Mouse (Mus musculus) regulatory T cell (primary cell): ENCODE measurements at regions not wholly inside any gene's neighbourhood (a gene's known extent, or its start where the extent isn't known, plus 50 kb on each side); places are given as distances from the start of the nearest gene placed in this dataset.

Experiments used
- in situ Hi-C: fragments of 300-600 bp; cut with MboI, MseI; formaldehyde crosslinking; loops from one replicate; pipeline ENCODE4 v1.15.1; 2025; ENCODE audit warnings: high pct_unique_total_duplicates

- in situ Hi-C loops = loop anchor here (10.0 kb wide), 1 partner anchor 125 kb away; no protein-coding TSS in a partner anchor
Observed at GRCm38 (mm10) chr1:193579671-193580070, 209.6 kb upstream of the Camk1g start.

DNA sequence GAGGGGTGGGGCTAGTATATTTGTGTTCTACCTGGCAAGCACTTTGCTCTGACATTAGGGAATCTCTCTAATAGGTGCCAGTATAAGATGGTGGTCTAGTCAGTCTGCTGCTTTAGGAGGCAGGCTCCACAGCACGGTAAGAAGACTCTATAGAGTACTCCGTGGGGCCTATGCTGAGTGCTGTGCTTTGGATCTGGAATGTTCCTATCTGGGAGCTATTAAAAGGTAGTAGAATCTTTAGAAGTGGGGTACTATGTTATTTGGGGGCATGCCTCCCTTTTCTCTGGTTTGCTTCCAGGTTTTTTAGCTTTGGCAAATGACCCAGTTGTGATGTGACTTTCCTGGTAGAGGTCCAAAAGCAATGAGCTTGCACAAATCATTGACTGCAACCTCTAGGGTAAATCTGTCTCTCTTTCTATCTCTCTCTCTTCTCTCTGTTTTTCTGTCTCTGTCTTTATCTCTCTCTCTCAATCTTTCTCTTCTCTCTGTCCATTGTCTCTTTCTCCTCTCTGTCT, 208.6 kb upstream of the Camk1g start:
- in situ Hi-C loops = no loop called here

DNA sequence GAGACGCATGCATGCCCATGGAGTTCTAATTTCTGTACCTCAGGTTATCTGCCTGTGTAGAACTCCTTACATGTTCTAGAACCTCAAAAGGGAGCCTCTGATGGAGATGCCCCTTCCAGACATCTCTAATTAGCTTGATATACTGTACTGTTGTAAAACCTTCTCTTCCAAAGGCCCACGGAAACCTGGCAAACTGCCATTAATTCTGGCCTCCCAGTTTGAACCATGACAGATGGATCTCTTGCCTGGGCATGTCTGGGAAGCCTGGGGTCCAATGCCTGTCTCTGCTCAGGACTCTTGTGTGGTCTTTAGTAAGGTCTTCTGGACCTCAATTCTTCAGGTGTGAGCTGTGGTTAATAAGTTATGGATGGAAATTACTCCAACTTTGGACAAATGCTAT, 207.7 kb upstream of the Camk1g start:
- in situ Hi-C loops = no loop called here

GRCm38 (mm10) chr1:193575986-193576713, 206.1 kb upstream of the Camk1g start:
- in situ Hi-C loops = no loop called here

- in situ Hi-C loops = no loop called here
Observed at GRCm38 (mm10) chr1:193572827-193573226, 202.7 kb upstream of the Camk1g start.

- in situ Hi-C loops = no loop called here
Observed at GRCm38 (mm10) chr1:193572411-193572810, 202.3 kb upstream of the Camk1g start.

DNA sequence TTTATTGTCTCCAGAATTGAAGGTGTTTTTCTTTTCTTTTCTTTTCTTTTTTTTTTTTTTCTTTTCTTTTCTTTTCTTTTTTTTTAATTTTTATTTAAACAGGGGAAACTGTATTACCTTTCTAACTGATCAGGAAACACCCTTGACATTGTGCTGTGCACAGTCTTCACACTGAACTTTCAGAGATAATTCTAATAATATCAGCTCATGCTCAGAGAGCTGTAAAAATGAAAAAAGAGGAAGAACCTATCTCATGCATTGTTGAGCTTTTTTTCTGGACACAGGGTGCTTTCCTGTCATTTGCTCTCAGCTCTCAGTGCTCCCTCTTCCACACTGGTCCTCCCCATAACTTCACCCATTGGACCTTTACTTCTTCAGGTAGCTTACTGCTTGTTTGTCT, 201.0 kb upstream of the Camk1g start:
- in situ Hi-C loops = no loop called here

GRCm38 (mm10) chr1:193568586-193569174, 198.6 kb upstream of the Camk1g start:
- in situ Hi-C loops = no loop called here

DNA sequence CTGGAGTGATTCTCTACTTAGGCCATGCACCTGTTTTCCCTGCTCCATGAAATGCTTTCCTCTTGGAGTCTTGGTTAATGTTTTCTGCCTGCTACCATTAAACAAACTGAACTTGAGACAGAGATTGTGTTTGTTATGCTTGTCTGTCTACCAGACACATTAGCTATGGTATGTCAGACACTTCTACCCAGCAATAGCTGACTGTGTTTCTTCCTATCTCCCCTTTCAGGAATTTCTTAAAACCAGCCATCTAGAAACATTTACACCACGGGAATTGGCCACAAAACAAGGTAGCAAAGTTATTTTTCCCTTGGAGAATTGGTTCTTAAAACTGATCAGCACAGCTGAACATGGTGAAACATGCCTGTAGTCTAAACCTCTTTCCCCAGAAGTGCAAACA, 197.1 kb upstream of the Camk1g start:
- in situ Hi-C loops = no loop called here

GRCm38 (mm10) chr1:193564225-193564624, 194.1 kb upstream of the Camk1g start:
- in situ Hi-C loops = no loop called here

- in situ Hi-C loops = no loop called here
Observed at GRCm38 (mm10) chr1:193562242-193562641, 192.1 kb upstream of the Camk1g start.

DNA sequence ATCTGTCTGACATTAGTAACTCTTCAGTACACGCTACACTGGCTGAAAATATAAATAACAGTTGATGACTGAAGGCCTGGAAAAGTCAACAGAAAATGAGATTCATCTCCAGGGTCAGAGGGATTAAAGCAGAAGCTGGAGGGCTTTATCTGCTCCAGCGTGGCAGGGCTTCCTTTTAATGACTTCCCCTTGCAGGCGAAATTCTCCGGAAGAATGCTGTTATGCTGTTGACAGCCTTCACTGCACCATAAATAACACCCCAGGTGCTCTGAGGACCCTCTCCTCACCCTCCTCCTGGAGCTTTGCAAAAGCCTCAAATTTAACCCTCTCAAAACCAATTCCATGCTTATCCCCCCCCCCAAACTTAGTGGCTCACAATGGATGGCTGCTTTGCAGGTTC, 188.0 kb upstream of the Camk1g start:
- in situ Hi-C loops = no loop called here

- in situ Hi-C loops = no loop called here
Observed at GRCm38 (mm10) chr1:193554731-193555130, 184.6 kb upstream of the Camk1g start.

- in situ Hi-C loops = no loop called here
Observed at GRCm38 (mm10) chr1:193552348-193552747, 182.2 kb upstream of the Camk1g start.

DNA sequence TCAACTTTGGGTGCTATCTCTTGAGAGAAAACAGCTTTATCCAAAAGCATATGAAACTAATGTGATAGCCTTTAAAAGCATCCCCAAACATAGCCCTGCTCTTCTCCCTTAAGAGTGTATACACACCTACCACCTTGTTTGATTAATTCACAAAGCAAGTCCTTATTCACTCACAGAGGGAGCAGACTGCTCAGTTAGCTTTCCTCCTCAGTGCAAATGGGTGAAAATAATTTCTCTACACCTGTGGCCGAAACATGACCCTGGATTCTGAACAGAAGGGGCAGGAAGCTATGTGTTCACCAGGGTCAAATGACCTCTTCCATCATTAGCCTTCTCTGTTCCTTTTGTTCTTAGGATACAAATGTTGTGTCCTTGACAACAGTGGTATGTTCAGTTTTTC, 181.2 kb upstream of the Camk1g start:
- in situ Hi-C loops = no loop called here

DNA sequence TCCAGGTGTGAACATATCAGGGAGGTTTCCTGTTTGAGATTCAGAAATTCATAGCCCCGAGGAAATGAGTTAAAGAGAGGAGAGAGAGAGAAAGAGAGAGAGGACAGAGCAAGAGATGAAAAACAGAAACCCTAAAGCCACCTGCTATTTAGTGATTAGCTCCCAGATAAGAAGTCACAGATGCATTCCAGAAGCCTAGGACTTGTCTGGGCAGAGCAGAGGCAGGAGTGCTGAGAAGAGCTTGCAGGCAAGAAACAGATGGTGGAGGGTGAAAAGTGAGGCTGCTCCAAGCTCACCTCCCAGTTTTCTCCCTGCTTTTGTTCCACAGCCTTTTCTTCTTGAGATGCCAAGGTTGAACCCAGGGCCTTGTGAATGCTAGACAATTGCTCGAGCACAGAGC, 180.7 kb upstream of the Camk1g start:
- in situ Hi-C loops = no loop called here

DNA sequence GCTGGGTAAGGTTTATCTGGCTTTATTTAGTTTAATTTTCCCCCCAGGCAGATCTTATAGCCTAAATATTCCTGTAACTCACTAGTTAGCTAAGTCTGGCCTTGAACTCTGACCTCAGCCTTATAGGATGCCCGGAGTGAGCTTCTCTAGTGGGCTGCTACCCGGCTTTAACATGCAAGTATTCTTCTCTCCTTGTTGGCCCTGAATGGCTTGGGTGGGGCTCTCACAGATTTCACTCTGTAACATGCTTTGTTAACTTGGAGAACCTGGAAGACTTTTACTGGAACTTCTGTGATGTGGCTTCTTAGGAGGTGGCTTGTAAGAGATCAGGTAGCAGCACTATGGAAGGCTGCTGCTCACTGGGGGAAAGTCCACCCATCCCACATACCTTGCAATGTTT, 177.3 kb upstream of the Camk1g start:
- in situ Hi-C loops = no loop called here

GRCm38 (mm10) chr1:193546044-193546432, 175.9 kb upstream of the Camk1g start:
- in situ Hi-C loops = no loop called here

- in situ Hi-C loops = no loop called here
Observed at GRCm38 (mm10) chr1:193545406-193546043, 175.4 kb upstream of the Camk1g start.

DNA sequence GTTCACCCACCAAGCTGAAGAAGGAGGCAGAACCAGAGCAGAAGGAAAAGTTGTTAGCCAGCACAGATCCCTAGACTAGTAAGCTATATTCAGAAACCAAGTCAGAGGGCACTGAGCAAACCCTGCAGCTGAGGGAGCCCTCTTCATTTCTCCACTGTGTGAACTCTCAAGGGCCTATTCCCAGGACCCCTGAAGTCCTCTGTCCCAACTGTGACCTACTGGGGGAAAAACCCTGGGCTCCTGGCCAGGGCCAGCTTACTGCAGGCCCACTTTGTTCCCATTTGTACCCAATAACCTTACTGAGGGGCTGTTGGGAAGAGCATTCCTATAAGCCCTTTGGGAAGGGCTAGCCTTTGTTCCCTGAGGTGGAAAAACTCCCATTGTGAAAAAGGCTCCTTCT, 174.7 kb upstream of the Camk1g start:
- in situ Hi-C loops = no loop called here

- in situ Hi-C loops = no loop called here
Observed at GRCm38 (mm10) chr1:193543834-193544233, 173.7 kb upstream of the Camk1g start.

DNA sequence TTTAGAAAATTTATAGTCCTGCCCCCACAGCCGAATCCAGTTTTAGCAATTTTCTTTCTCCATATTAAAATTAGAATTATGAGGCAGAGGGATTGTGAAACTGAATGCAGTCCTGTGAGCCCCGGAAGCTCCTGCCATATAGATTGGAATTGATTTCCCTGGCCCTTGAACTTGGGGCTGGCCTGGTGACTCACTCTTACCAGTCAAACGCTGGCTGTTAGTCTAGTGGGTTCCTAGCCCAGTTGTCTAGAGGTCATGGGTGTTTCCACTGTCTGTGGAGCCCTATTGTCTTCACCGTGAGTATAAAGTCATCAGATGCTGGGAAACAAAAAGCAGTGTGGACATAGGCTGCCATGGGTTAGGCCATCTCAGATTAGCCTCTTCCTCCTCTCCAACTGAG, 173.2 kb upstream of the Camk1g start:
- in situ Hi-C loops = no loop called here
